Mouse (Mus musculus) lung, adult 2 months (tissue): ENCODE measurements at regions not wholly inside any gene's neighbourhood (a gene's known extent, or its start where the extent isn't known, plus 50 kb on each side); places are given as distances from the start of the nearest gene placed in this dataset.

Experiments used
- CTCF ChIP-seq: fragments of 200-500 bp; IDR thresholded peaks from 2 replicates; pipeline ENCODE4 v1.5.1; 2011; ENCODE audit warnings: mild to moderate bottlenecking, low read length, control low read depth; ENCODE audit not compliant: insufficient read depth
- POLR2A ChIP-seq: fragments of 200-500 bp; IDR thresholded peaks from 2 replicates; pipeline ENCODE4 v1.6.1; 2011; ENCODE audit warnings: low read depth, mild to moderate bottlenecking, control low read depth, low read length, borderline replicate concordance; ENCODE audit errors: extremely low read depth

- no peak for TF ChIP-seq CTCF
- no peak for TF ChIP-seq POLR2A
Observed at GRCm38 (mm10) chr2:173426191-173427065, 96.0 kb upstream of the 1700021F07Rik start.
